Mouse (Mus musculus): ENCODE measurements around the gene Tia1. TPM values are rescaled to one million over a fixed set of nuclear protein-coding genes. Genes with fewer than 3 reads are reported as not detected.

Tia1 gene
- polyA plus RNA-seq, 1 experiment: 28.8 TPM

DNA sequence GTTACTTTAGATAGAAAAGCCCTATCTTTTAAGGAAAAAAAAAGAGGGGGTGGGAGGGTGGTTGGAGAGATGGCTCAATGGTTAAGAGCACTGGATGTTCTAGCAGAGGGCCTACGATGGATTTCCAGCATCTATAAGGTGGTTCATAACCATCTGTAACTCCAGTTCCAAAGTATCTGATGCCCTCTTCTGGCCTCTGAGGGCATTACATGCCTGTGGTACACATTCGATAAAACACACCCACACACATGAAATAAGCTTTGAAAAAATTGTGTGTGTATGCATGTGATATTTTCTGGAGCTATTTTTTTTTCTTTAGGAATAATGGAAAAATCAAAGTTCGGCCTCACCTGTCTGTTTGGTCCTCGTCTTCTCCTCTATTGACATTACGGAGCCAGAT lies 12.7 kb upstream of the Tia1 start:
- Histone ChIP-seq H3K4me1 (ENCODE audit: control insufficient read depth, insufficient read depth, low read length) (no peaks in the 10 kb centered on the region; the same call in 1 of the 2 replicates), H3K27ac (ENCODE audit: control insufficient read depth, insufficient read depth, low read depth, low read length, poor library complexity) (no peak overlapping the region), H3K4me3 (replicated peaks; ENCODE audit: control insufficient read depth, low read depth, low read length) (no peak overlapping the region)
- WGBS: 88% methylated on average over 5 of the region's 5 CpGs
- no peak for TF ChIP-seq CTCF (IDR thresholded peaks at IDR 0.05; ENCODE audit: control insufficient read depth, insufficient read depth, low read length)
- no peak for TF ChIP-seq POLR2A (IDR thresholded peaks at IDR 0.05; ENCODE audit: borderline replicate concordance, control insufficient read depth, low read depth, low read length)

GRCm38 (mm10) chr6:86393187-86393586 lies 10.8 kb upstream of the Tia1 start:
- H3K4me1 ChIP-seq (ENCODE audit: control insufficient read depth, insufficient read depth, low read length): no peaks in the 10 kb centered on the region; the same call in 1 of the 2 replicates
- TF ChIP-seq CTCF (IDR thresholded peaks at IDR 0.05; ENCODE audit: control insufficient read depth, insufficient read depth, low read length) (no peak), POLR2A (IDR thresholded peaks at IDR 0.05; ENCODE audit: borderline replicate concordance, control insufficient read depth, low read depth, low read length) (no peak)
- no peak overlapping the region for H3K4me3 ChIP-seq (replicated peaks; ENCODE audit: control insufficient read depth, low read depth, low read length)
- no peak overlapping the region for H3K27ac ChIP-seq (ENCODE audit: control insufficient read depth, insufficient read depth, low read depth, low read length, poor library complexity)
- WGBS: 89% methylated on average over 1 of the region's 1 CpGs

DNA sequence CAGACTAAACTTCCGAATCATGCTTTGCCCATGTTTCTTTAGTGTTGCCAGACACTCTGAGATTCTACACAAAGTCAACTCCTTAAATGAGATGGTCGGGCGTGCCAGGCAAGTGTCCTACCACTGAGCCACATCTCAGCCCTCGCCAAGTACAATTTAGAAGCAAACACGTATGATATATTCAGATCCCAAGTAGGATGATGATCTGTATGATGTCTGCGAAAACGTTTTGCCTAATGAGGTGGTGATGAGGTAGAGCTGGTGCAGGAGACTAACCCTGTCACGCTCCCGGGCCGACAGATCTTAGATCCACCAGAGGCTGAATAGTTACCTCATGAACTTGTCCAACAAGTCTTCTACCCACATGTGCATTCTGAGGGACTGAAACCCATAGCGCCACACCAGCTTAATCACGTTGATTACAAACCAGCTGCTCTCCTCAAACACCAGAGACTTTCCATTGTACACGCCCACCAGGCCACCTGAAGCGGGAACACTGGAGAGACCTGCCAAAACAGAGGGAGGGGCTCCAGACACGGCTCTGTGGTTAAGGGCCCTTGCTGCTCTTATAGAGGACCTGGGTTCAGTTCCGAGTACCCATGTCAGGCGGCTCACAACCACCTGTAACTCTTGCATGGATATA lies 9.8 kb upstream of the Tia1 start:
- H3K4me1 ChIP-seq (ENCODE audit: control insufficient read depth, insufficient read depth, low read length): no peaks in the 10 kb centered on the region; the same call in 1 of the 2 replicates
- no peak for TF ChIP-seq POLR2A (IDR thresholded peaks at IDR 0.05; ENCODE audit: borderline replicate concordance, control insufficient read depth, low read depth, low read length)
- no peak for TF ChIP-seq CTCF (IDR thresholded peaks at IDR 0.05; ENCODE audit: control insufficient read depth, insufficient read depth, low read length)
- H3K4me3 ChIP-seq (replicated peaks; ENCODE audit: control insufficient read depth, low read depth, low read length): no peak overlapping the region
- 84% methylated on average over 17 of the region's 17 CpGs for WGBS
- H3K27ac ChIP-seq (ENCODE audit: control insufficient read depth, insufficient read depth, low read depth, low read length, poor library complexity): no peak overlapping the region

- Histone ChIP-seq H3K27ac (ENCODE audit: control insufficient read depth, insufficient read depth, low read depth, low read length, poor library complexity) (no peak overlapping the region), H3K4me1 (ENCODE audit: control insufficient read depth, insufficient read depth, low read length) (no peaks in the 10 kb centered on the region; the same call in 1 of the 2 replicates), H3K4me3 (replicated peaks; ENCODE audit: control insufficient read depth, low read depth, low read length) (no peak overlapping the region)
- TF ChIP-seq CTCF (IDR thresholded peaks at IDR 0.05; ENCODE audit: control insufficient read depth, insufficient read depth, low read length): no peak
- no peak for TF ChIP-seq POLR2A (IDR thresholded peaks at IDR 0.05; ENCODE audit: borderline replicate concordance, control insufficient read depth, low read depth, low read length)
- WGBS: 66% methylated on average over 9 of the region's 9 CpGs
Measured at GRCm38 (mm10) chr6:86395021-86395420, 9.0 kb upstream of the Tia1 start.

GRCm38 (mm10) chr6:86395969-86396368 lies 8.1 kb upstream of the Tia1 start:
- 5% methylated on average over 10 of the region's 10 CpGs for WGBS
- Histone ChIP-seq H3K27ac (ENCODE audit: control insufficient read depth, insufficient read depth, low read depth, low read length, poor library complexity) (peak overlapping the region; percentile 44), H3K4me3 (replicated peaks; ENCODE audit: control insufficient read depth, low read depth, low read length) (peak overlapping the region; percentile 86), H3K4me1 (ENCODE audit: control insufficient read depth, insufficient read depth, low read length) (no peaks in the 10 kb centered on the region; the same call in 1 of the 2 replicates)
- TF ChIP-seq POLR2A (IDR thresholded peaks at IDR 0.05; ENCODE audit: borderline replicate concordance, control insufficient read depth, low read depth, low read length): no peak
- no peak for TF ChIP-seq CTCF (IDR thresholded peaks at IDR 0.05; ENCODE audit: control insufficient read depth, insufficient read depth, low read length)

DNA sequence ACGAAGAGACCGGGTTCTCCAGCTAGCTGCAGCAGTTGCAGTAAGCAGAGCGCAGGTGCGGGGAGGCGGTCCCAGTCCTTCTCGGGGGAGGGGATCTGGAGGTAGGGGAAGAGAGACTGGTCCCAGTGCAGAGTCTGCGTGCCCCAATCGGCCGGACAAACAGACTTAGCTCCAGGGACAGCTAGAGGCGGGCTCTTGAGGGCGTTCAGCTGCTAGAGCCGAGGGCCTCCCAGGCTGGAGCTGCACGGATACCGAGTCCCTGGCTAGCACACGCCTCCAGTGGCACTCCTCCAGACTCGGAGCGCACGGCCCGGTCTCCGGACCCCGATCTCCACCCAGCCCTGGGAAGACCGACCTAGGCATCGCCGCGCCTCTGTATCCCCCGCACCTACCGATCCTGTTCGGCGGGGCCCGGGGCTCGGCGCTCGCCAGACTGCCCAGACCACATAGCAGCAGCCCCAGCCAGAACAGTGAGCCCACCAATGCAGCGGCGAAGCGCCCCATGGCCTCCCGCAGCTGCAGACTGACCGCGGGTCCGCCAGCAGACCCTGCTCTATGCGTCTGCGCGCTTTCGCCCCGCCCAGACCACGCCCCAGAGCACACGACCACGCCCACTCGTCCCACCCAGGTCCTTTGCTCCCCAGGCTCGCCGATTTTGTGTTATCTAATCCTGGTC lies 7.3 kb upstream of the Tia1 start, which contains the start of gene Pcyox1:
Gene Pcyox1, minus strand, starts transcription at position 574 of the 676 bp plus-strand sequence.
- Histone ChIP-seq H3K27ac (ENCODE audit: control insufficient read depth, insufficient read depth, low read depth, low read length, poor library complexity) (peak within 1 kb of the TSS; percentile 44), H3K4me1 (ENCODE audit: control insufficient read depth, insufficient read depth, low read length) (no peaks in the 10 kb centered on the region; the same call in 1 of the 2 replicates), H3K4me3 (replicated peaks; ENCODE audit: control insufficient read depth, low read depth, low read length) (peak within 1 kb of the TSS; percentile 86)
- TF ChIP-seq CTCF (IDR thresholded peaks at IDR 0.05; ENCODE audit: control insufficient read depth, insufficient read depth, low read length): no peak
- TF ChIP-seq POLR2A (IDR thresholded peaks at IDR 0.05; ENCODE audit: borderline replicate concordance, control insufficient read depth, low read depth, low read length): peak; percentile 94; the same call in 1 of the 2 replicates
- WGBS: under 1% methylated on average over 51 of the region's 51 CpGs

- TF ChIP-seq CTCF (IDR thresholded peaks at IDR 0.05; ENCODE audit: control insufficient read depth, insufficient read depth, low read length): no peak
- no peaks in the 10 kb centered on the region; the same call in 1 of the 2 replicates for H3K4me1 ChIP-seq (ENCODE audit: control insufficient read depth, insufficient read depth, low read length)
- under 1% methylated on average over 14 of the region's 14 CpGs for WGBS
Measured at GRCm38 (mm10) chr6:86397257-86397980, 6.6 kb upstream of the Tia1 start.

DNA sequence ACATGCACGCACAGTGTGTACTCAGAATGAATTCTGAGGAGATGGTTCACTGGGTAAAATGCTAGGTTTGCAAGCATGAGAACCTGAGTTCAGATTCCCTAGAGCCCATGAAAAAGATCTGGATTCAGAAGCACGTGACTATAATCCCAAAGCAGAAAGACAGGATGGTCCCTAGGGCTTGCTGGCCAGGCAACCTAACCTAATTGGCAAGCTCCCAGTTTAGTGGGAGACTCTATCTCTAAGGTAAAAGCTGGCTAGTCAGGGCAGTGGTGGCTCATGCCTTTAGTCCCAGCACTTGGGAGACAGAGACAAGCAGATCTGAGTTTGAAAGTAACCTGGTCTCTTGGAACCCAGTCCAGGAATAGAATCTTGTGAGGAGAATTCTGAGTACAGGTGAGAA lies 5.0 kb upstream of the Tia1 start:
- TF ChIP-seq CTCF (IDR thresholded peaks at IDR 0.05; ENCODE audit: control insufficient read depth, insufficient read depth, low read length) (no peak), POLR2A (IDR thresholded peaks at IDR 0.05; ENCODE audit: borderline replicate concordance, control insufficient read depth, low read depth, low read length) (no peak)
- H3K4me1 ChIP-seq (ENCODE audit: control insufficient read depth, insufficient read depth, low read length): no peaks in the 10 kb centered on the region; the same call in 1 of the 2 replicates
- no peak overlapping the region for H3K27ac ChIP-seq (ENCODE audit: control insufficient read depth, insufficient read depth, low read depth, low read length, poor library complexity)
- 80% methylated on average over 2 of the region's 2 CpGs for WGBS
- no peak overlapping the region for H3K4me3 ChIP-seq (replicated peaks; ENCODE audit: control insufficient read depth, low read depth, low read length)

More at GRCm38 (mm10) chr6:86397257-86397980, 6.6 kb upstream of the Tia1 start:
- peak overlapping the region; percentile 86 for H3K4me3 ChIP-seq (replicated peaks; ENCODE audit: control insufficient read depth, low read depth, low read length)
- H3K27ac ChIP-seq (ENCODE audit: control insufficient read depth, insufficient read depth, low read depth, low read length, poor library complexity): no peak overlapping the region; the same call in 1 of the 2 replicates
